In the genomic region with DNA sequence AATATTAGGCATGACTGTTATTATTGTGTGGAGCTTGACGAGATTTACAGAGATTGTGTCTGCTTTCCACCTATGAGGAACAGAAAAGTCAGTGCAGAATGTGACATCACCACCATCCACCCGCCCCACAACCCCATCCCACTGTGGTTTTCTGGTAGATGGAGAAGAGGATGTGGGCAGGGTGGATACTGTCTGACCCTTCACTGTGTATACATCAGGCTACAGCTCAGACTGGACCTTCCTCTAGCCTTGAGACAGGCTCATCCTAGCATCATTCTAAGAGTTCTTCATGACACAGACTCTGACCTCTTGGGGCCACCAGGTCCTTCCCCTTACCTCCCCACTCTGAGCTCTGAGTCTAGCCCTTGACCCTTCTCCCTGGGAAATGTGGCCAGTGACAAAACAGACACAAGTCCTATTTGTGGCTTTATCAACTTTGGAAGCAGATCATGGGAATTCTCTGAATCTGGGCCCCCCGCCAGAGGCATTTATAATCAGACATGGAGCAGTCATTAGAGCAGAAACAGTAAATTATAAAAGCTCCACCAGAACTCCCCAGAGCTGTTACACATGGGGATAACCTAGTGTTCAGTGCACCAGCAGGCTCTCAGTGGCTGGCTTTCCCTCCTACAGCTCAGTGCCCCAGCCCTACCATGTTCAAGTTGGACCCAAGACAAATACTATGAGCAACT, we compare ENCODE assay signal across 17 mouse cellular contexts. TPM values are rescaled to one million over a fixed set of nuclear protein-coding genes. Genes with fewer than 3 reads are reported as not detected.
DNase-seq lines count a peak whose midpoint lies in the region; ATAC-seq lines count a peak whose summit lies in the region.
"Had no signal": no experiment of that assay in that cellular context is flagged by ENCODE, and none has a peak within 500 bp of the region (broad histone marks: within the 10 kb centered on the region; RNA-seq: fewer than 3 reads in every experiment).

No protein-coding gene starts in this region.

- no peak overlapping the region for H3K9ac ChIP-seq in heart, embryonic 13.5 days
- H3K9ac ChIP-seq: embryonic facial prominence, embryonic 15.5 days; hindbrain, embryonic 13.5 days; limb, embryonic 15.5 days; midbrain, embryonic 12.5 days; stomach, embryonic 15.5 days had no signal

- no peak overlapping the region for H3K4me3 ChIP-seq in heart, embryonic 10.5 days
- H3K4me3 ChIP-seq in heart, embryonic 13.5 days: no peak overlapping the region
- H3K4me3 ChIP-seq: embryonic facial prominence, embryonic 15.5 days; hindbrain, embryonic 13.5 days; limb, embryonic 15.5 days; midbrain, embryonic 12.5 days; stomach, embryonic 15.5 days had no signal

- H3K4me1 ChIP-seq in heart, embryonic 10.5 days: peaks cover 8% of the 10 kb centered on the region; the same call in 1 of the 2 replicates
- peaks cover 23% of the 10 kb centered on the region for H3K4me1 ChIP-seq in heart, embryonic 13.5 days
- H3K4me1 ChIP-seq: embryonic facial prominence, embryonic 15.5 days; stomach, embryonic 15.5 days had no signal

- H3K9me3 ChIP-seq in heart, embryonic 10.5 days: no peaks in the 10 kb centered on the region
- H3K9me3 ChIP-seq in heart, embryonic 13.5 days: no peaks in the 10 kb centered on the region
- H3K9me3 ChIP-seq: embryonic facial prominence, embryonic 15.5 days; hindbrain, embryonic 13.5 days; limb, embryonic 15.5 days; midbrain, embryonic 12.5 days; stomach, embryonic 15.5 days had no signal

- ATAC-seq in heart, embryonic 13.5 days (ENCODE audit: extremely low read depth, insufficient number of reproducible peaks, low FRiP score, low TSS enrichment): no peak
- ATAC-seq: CD4-positive, CD25-positive, alpha-beta regulatory T cell, adult 4 months had no signal

- H3K4me2 ChIP-seq in heart, embryonic 13.5 days: no peak overlapping the region
- H3K4me2 ChIP-seq: embryonic facial prominence, embryonic 15.5 days; hindbrain, embryonic 13.5 days; limb, embryonic 15.5 days; midbrain, embryonic 12.5 days; stomach, embryonic 15.5 days had no signal

- DNase-seq in heart, adult 11 months: peak; percentile 96
- DNase-seq in heart, embryonic 10.5 days (ENCODE audit: low spot score): no peak
- DNase-seq in Muller cell, postnatal 12 days (ENCODE audit: inconsistent ontology term): peak; percentile 70
- DNase-seq in kidney, adult 9 months: peak; percentile 65
- DNase-seq in left cerebral cortex, postnatal 10 days (ENCODE audit: extremely low spot score in 1 of 2, low spot score in 2 of 2): no peak
- DNase-seq in left cerebral cortex, adult 11 months (ENCODE audit: low spot score): no peak
- DNase-seq in left cerebral cortex, adult 9 months (ENCODE audit: low spot score in 2 of 2): no peak
- DNase-seq: cerebellum, postnatal 10 days; right cerebral cortex, postnatal 25 days had no signal

- no peaks in the 10 kb centered on the region for H3K36me3 ChIP-seq in heart, embryonic 10.5 days
- no peaks in the 10 kb centered on the region for H3K36me3 ChIP-seq in heart, embryonic 13.5 days
- H3K36me3 ChIP-seq: embryonic facial prominence, embryonic 15.5 days; hindbrain, embryonic 13.5 days; limb, embryonic 15.5 days; midbrain, embryonic 12.5 days; stomach, embryonic 15.5 days had no signal

- 86% methylated on average over 3 of the region's 3 CpGs for WGBS in heart, embryonic 10.5 days
- WGBS in heart, embryonic 13.5 days: 57% methylated on average over 3 of the region's 3 CpGs

- intact Hi-C loops in left cerebral cortex, postnatal 10 days (cut with DNase I): no loop called here

- no peak overlapping the region for H3K27ac ChIP-seq in heart, embryonic 10.5 days
- peak overlapping the region; percentile 30; the same call in 1 of the 2 replicates for H3K27ac ChIP-seq in heart, embryonic 13.5 days (replicated peaks)
- H3K27ac ChIP-seq: embryonic facial prominence, embryonic 15.5 days; hindbrain, embryonic 13.5 days; limb, embryonic 15.5 days; midbrain, embryonic 12.5 days; stomach, embryonic 15.5 days had no signal

- H3K27me3 ChIP-seq in heart, embryonic 10.5 days (ENCODE audit: insufficient read depth, poor library complexity, severe bottlenecking): peaks cover 25% of the 10 kb centered on the region
- H3K27me3 ChIP-seq in heart, embryonic 13.5 days (replicated peaks): peaks cover 5% of the 10 kb centered on the region; the same call in 1 of the 2 replicates
- H3K27me3 ChIP-seq: embryonic facial prominence, embryonic 15.5 days; hindbrain, embryonic 13.5 days; midbrain, embryonic 12.5 days; stomach, embryonic 15.5 days had no signal

RNA-seq across cellular contexts. Expression of a gene that starts 48.1 kb away (rescaled TPM):
- 0.65 and 2.2 TPM in 2 replicates for polyA plus RNA-seq in heart, embryonic 10.5 days (2016; fragmentation: Nextera tagmentation; extraction: Ambion mirVana)
- 1.2 and 1.7 TPM in 2 replicates for polyA plus RNA-seq in heart, embryonic 13.5 days (2015; fragmentation: Nextera tagmentation; extraction: Ambion mirVana)
- 1 to 10 TPM; 2.8 to 3.1 TPM for total RNA-seq in left cerebral cortex, postnatal 10 days (2021)
- total RNA-seq: neutrophil, adult 5-6 weeks had no signal
- polyA plus RNA-seq: CD4-positive, CD25-positive, alpha-beta regulatory T cell, adult 4 months had no signal

Comparison
In these comparisons a context has a peak if more than half of its experiments do, and no peak if none do; other contexts are left out.
1. DNase-seq: peak in heart, adult 11 months (single experiment), Muller cell, postnatal 12 days (single experiment) and kidney, adult 9 months (single experiment); none in heart, embryonic 10.5 days (single experiment), left cerebral cortex, postnatal 10 days (0 of 2), left cerebral cortex, adult 11 months (single experiment) and left cerebral cortex, adult 9 months (0 of 2).